Mouse (Mus musculus) lung, postnatal 0 days (tissue): ENCODE measurements at regions not wholly inside any gene's neighbourhood (a gene's known extent, or its start where the extent isn't known, plus 50 kb on each side); places are given as distances from the start of the nearest gene placed in this dataset.

Source experiments
- CTCF ChIP-seq: IDR thresholded peaks from 2 replicates; pipeline ENCODE4 v1.5.1; 2016; ENCODE audit warnings: antibody characterized with exemption, mild to moderate bottlenecking
- EP300 ChIP-seq: IDR thresholded peaks from 2 replicates; pipeline ENCODE4 v1.6.1; 2016; ENCODE audit warnings: antibody characterized with exemption, mild to moderate bottlenecking, control low read depth

DNA sequence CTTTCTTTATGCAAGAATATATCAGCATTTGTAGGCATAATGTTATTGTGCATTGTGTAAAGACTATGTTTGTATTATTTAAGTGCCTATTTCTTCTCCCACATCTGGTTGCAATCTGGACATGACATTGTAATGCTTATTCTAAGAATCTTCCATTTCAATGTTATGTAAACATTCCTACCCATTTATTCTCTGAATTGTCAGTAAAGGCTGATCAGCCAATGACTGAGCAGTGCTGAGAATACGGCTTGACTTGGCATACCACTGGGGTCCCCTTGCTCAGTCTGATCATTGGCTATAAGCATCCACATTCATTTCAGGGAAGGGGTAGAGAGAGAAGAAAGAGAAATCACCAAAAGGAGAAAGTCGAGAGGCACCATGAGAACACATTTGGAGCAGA lies 273.1 kb upstream of the Fam174a start:
- no peak for TF ChIP-seq CTCF
- no peak for TF ChIP-seq EP300
